Mouse (Mus musculus) CH12.LX (cell line): ENCODE measurements around the gene Galp. TPM values are rescaled to one million over a fixed set of nuclear protein-coding genes. Genes with fewer than 3 reads are reported as not detected.
"Not testable (repeated sequence)": the region's sequence is repeated elsewhere in the genome, so short reads cannot be mapped to it uniquely, and the experiment has no call there.

ENCODE experiments used
- DNase-seq: peaks from one replicate; pipeline ENCODE4 v3.0.0-alpha.2; 2013; ENCODE audit errors: extremely low read depth
- H3K27ac ChIP-seq: 2 replicates; pipeline ENCODE4 v1.5.1; 2012; ENCODE audit warnings: low read depth, mild to moderate bottlenecking, control low read depth, moderate library complexity; ENCODE audit not compliant: insufficient read depth
- H3K27me3 ChIP-seq: replicated peaks from 2 replicates; pipeline ENCODE3; 2012; ENCODE audit warnings: inconsistent platforms
- H3K36me3 ChIP-seq, 2 experiments: replicated peaks in 1 of 2; 2 replicates each; pipeline versions ENCODE3 to v1.6.1; 2012; ENCODE audit warnings: inconsistent platforms in 1 of 2, low read length in 1 of 2, mild to moderate bottlenecking in 1 of 2, mixed read lengths in 1 of 2, moderate library complexity in 1 of 2; ENCODE audit not compliant: control insufficient read depth in 1 of 2, insufficient read depth in 1 of 2
- H3K4me1 ChIP-seq, 2 experiments: 2 replicates each; pipeline ENCODE4 v1.6.1; 2012; ENCODE audit warnings: inconsistent platforms in 1 of 2, moderate library complexity in 1 of 2; ENCODE audit not compliant: insufficient read depth in 2 of 2, control insufficient read depth in 1 of 2
- H3K4me2 ChIP-seq: 2 replicates; pipeline ENCODE4 v1.6.1; 2012; ENCODE audit warnings: low read depth, mild to moderate bottlenecking, control low read depth; ENCODE audit not compliant: poor library complexity, insufficient read depth, severe bottlenecking
- H3K4me3 ChIP-seq, 3 experiments: fragments of 150-350 bp in 1 of 3; sonication (generic) in 1 of 3; replicated peaks in 1 of 3; 2 replicates each; pipeline versions ENCODE3 to v1.5.1; 2011 to 2012; ENCODE audit warnings: low read depth in 2 of 3, low read length in 2 of 3, mild to moderate bottlenecking in 2 of 3, moderate library complexity in 2 of 3, control low read depth in 1 of 3, improper control_type of control experiment in 1 of 3, inconsistent platforms in 1 of 3, mixed read lengths in 1 of 3; ENCODE audit not compliant: poor library complexity in 1 of 3
- H3K79me2 ChIP-seq: replicated peaks from 2 replicates; pipeline ENCODE4 v1.6.1; 2012; ENCODE audit warnings: mild to moderate bottlenecking, moderate library complexity; ENCODE audit not compliant: control insufficient read depth, poor library complexity, insufficient read depth, severe bottlenecking; ENCODE audit errors: extremely low read depth
- H3K9ac ChIP-seq: 2 replicates; pipeline ENCODE4 v1.6.1; 2012; ENCODE audit warnings: low read depth, mild to moderate bottlenecking, control low read depth, moderate library complexity; ENCODE audit not compliant: insufficient read depth
- H3K9me3 ChIP-seq: replicated peaks from 2 replicates; pipeline ENCODE3; 2012; ENCODE audit warnings: low read length, inconsistent platforms, mixed read lengths
- BHLHE40 ChIP-seq: IDR thresholded peaks from 2 replicates; pipeline ENCODE4 v1.6.1; 2011; ENCODE audit warnings: mild to moderate bottlenecking, low read depth, low read length, improper control_type of control experiment
- CHD1 ChIP-seq: IDR thresholded peaks from 2 replicates; pipeline ENCODE4 v1.6.1; 2012; ENCODE audit warnings: low read depth, low read length, improper control_type of control experiment, inconsistent platforms
- CTCF ChIP-seq, 2 experiments: IDR thresholded peaks in 1 of 2; conservative IDR thresholded peaks in 1 of 2; 2 replicates each; pipeline ENCODE4 v1.5.1; 2011 to 2012; ENCODE audit warnings: low read depth in 2 of 2, low read length in 2 of 2, improper control_type of control experiment in 1 of 2, inconsistent platforms in 1 of 2, mild to moderate bottlenecking in 1 of 2, moderate library complexity in 1 of 2
- EP300 ChIP-seq: IDR thresholded peaks from 2 replicates; pipeline ENCODE4 v1.6.1; 2011; ENCODE audit warnings: low read length, improper control_type of control experiment
- IRF4 ChIP-seq: IDR thresholded peaks from 2 replicates; pipeline ENCODE4 v1.6.1; 2014; ENCODE audit warnings: low read depth, mild to moderate bottlenecking, inconsistent platforms, low read length, improper control_type of control experiment
- JUN ChIP-seq: IDR thresholded peaks from 2 replicates; pipeline ENCODE4 v1.6.1; 2011; ENCODE audit warnings: low read depth, mild to moderate bottlenecking, low read length, improper control_type of control experiment, moderate library complexity; ENCODE audit not compliant: insufficient read depth
- MAX ChIP-seq: IDR thresholded peaks from 2 replicates; pipeline ENCODE4 v1.6.1; 2011; ENCODE audit warnings: low read length, improper control_type of control experiment
- MEF2A ChIP-seq: IDR thresholded peaks from 2 replicates; pipeline ENCODE4 v1.6.1; 2014; ENCODE audit warnings: low read depth, mild to moderate bottlenecking, inconsistent platforms, low read length, improper control_type of control experiment, borderline replicate concordance
- NELFE ChIP-seq: IDR thresholded peaks from 2 replicates; pipeline ENCODE4 v1.6.1; 2011; ENCODE audit warnings: low read depth, low read length, improper control_type of control experiment
- NRF1 ChIP-seq: IDR thresholded peaks from 2 replicates; pipeline ENCODE4 v1.6.1; 2014; ENCODE audit warnings: low read depth, mild to moderate bottlenecking, inconsistent platforms, low read length, improper control_type of control experiment, moderate library complexity
- POLR2AphosphoS2 ChIP-seq: IDR thresholded peaks from 2 replicates; pipeline ENCODE4 v1.6.1; 2011; ENCODE audit warnings: low read depth, low read length, improper control_type of control experiment
- SMC3 ChIP-seq: IDR thresholded peaks from 2 replicates; pipeline ENCODE4 v1.6.1; 2011; ENCODE audit warnings: low read depth, low read length, improper control_type of control experiment
- USF1 ChIP-seq: IDR thresholded peaks from 2 replicates; pipeline ENCODE4 v1.6.1; 2014; ENCODE audit warnings: low read depth, mild to moderate bottlenecking, inconsistent platforms, low read length, improper control_type of control experiment
- ZC3H11A ChIP-seq: IDR thresholded peaks from 2 replicates; pipeline ENCODE4 v1.6.1; 2012; ENCODE audit warnings: low read depth, mild to moderate bottlenecking, inconsistent platforms, low read length, improper control_type of control experiment
- ZKSCAN1 ChIP-seq: IDR thresholded peaks from 2 replicates; pipeline ENCODE4 v1.6.1; 2012; ENCODE audit warnings: low read depth, inconsistent platforms, low read length, improper control_type of control experiment, borderline replicate concordance
- ZNF384 ChIP-seq: IDR thresholded peaks from 2 replicates; pipeline ENCODE4 v1.6.1; 2012; ENCODE audit warnings: low read depth, low read length, improper control_type of control experiment, inconsistent platforms
- dilution Hi-C: fragments of 300-500 bp; cut with MboI; formaldehyde crosslinking; loops from 2 replicates; pipeline ENCODE4 v1.14.3; 2020; ENCODE audit warnings: low sequenced_read_pairs; ENCODE audit not compliant: extremely low pct_unique_long_range_greater_than_20kb, extremely low pct_ligation_motif_present
- in situ Hi-C: fragments of 300-500 bp; cut with MboI; formaldehyde crosslinking; loops from 3 replicates; pipeline ENCODE4 v1.14.3; 2019; ENCODE audit warnings: low sequenced_read_pairs, low pct_ligation_motif_present, low pct_unique_long_range_greater_than_20kb, mixed read lengths
- polyA plus RNA-seq: library from polyadenylated mRNA; unstranded; fragments of >175 nt; gene quantifications from 2 replicates; pipeline ENCODE4 v1.2.1, GENCODE M21; 2012; ENCODE audit warnings: low read depth; ENCODE audit not compliant: insufficient read length
- total RNA-seq, 2 experiments: library from RNA; depleted of rRNA; stranded (reverse); fragments of 300-350 nt in 1 of 2; fragments of >200 nt in 1 of 2; gene quantifications; 2 replicates each; pipeline ENCODE4 v1.2.3; 2012 to 2014

The Galp gene
- total and polyA plus RNA-seq, 3 experiments, result not detected

- peaks cover 3 to 37% of the 10 kb centered on the region in 2 experiments for H3K36me3 ChIP-seq
- in situ Hi-C loops, H3K79me2 ChIP-seq, dilution Hi-C loops, H3K4me3 ChIP-seq, DNase-seq: not testable (repeated sequence)
- TF ChIP-seq ZNF384 (peak; percentile 43; the same call in 1 of the 2 replicates), CTCF (conservative IDR thresholded peaks at IDR 0.05 in 1 of 2, IDR thresholded peaks at IDR 0.05 in 1 of 2; ENCODE audit: low read depth in 2 of 2, low read length in 2 of 2) (peak in 1 of 2 experiments; percentile 44; a peak in 2 of 4 replicates)
- TF ChIP-seq, all 38 proteins: peak for 2; not testable (repeated sequence) for 36
- H3K4me1 ChIP-seq, result peaks cover 4 to 16% of the 10 kb centered on the region in 2 experiments
- not testable (repeated sequence) for H3K4me2 ChIP-seq, H3K27me3 ChIP-seq, H3K27ac ChIP-seq, H3K9ac ChIP-seq, H3K9me3 ChIP-seq
These were observed 22.4 kb upstream of the Galp start for GRCm38 (mm10) chr7:6174365-6174987.

- peaks cover 9 to 72% of the 10 kb centered on the region in 2 experiments for H3K36me3 ChIP-seq
- no peak overlapping the region for H3K4me3 ChIP-seq
- no peaks in the 10 kb centered on the region for H3K27me3 ChIP-seq
- in situ Hi-C loops, result no loop called here
- H3K27ac ChIP-seq, result no peak overlapping the region
- H3K79me2 ChIP-seq, result no peaks in the 10 kb centered on the region; the same call in 1 of the 2 replicates
- no peak for TF ChIP-seq ZNF384
- TF ChIP-seq NELFE, result no peak
- TF ChIP-seq IRF4, result no peak
- no peak for TF ChIP-seq EP300
- no peak for TF ChIP-seq JUN
- TF ChIP-seq USF1, result no peak
- TF ChIP-seq POLR2AphosphoS2, result no peak
- no peak for TF ChIP-seq SMC3
- no peak for TF ChIP-seq ZC3H11A
- TF ChIP-seq NRF1, result no peak
- no peak for TF ChIP-seq MAX
- no peak for TF ChIP-seq MEF2A
- no peak overlapping the region for H3K9ac ChIP-seq
- no peak overlapping the region for H3K4me2 ChIP-seq
- H3K9me3 ChIP-seq, result no peaks in the 10 kb centered on the region
- dilution Hi-C loops, result no loop called here
- DNase-seq, result no peak
- H3K4me1 ChIP-seq, result peaks cover 0 to 8% of the 10 kb centered on the region in 2 experiments; a peak in 1 of 4 replicates
These were observed 17.9 kb upstream of the Galp start for GRCm38 (mm10) chr7:6179013-6179412.

- Histone ChIP-seq H3K4me1 (peaks cover 5 to 16% of the 10 kb centered on the region in 2 experiments; a peak in 3 of 4 replicates), H3K4me3 (no peak overlapping the region), H3K27ac (no peak overlapping the region), H3K36me3 (peaks cover 22 to 84% of the 10 kb centered on the region in 2 experiments), H3K9ac (no peak overlapping the region), H3K27me3 (no peaks in the 10 kb centered on the region), H3K4me2 (no peak overlapping the region), H3K79me2 (no peaks in the 10 kb centered on the region), H3K9me3 (no peaks in the 10 kb centered on the region)
- dilution Hi-C loops, result no loop called here
- DNase-seq, result no peak
- in situ Hi-C loops, result no loop called here
- TF ChIP-seq USF1 (no peak), CHD1 (no peak), BHLHE40 (no peak), POLR2AphosphoS2 (no peak), MEF2A (no peak), SMC3 (no peak), NRF1 (no peak), ZKSCAN1 (no peak), ZNF384 (no peak), IRF4 (no peak)
These were observed 14.0 kb upstream of the Galp start for GRCm38 (mm10) chr7:6182882-6183281.
